Mouse (Mus musculus) A20 (cell line): ENCODE results near the gene Ahdc1.

Experiments used
- DNase-seq: peaks from one replicate; pipeline ENCODE4 v3.0.0-alpha.2; 2011; ENCODE audit warnings: low read depth, low spot score

The Ahdc1 gene

DNA sequence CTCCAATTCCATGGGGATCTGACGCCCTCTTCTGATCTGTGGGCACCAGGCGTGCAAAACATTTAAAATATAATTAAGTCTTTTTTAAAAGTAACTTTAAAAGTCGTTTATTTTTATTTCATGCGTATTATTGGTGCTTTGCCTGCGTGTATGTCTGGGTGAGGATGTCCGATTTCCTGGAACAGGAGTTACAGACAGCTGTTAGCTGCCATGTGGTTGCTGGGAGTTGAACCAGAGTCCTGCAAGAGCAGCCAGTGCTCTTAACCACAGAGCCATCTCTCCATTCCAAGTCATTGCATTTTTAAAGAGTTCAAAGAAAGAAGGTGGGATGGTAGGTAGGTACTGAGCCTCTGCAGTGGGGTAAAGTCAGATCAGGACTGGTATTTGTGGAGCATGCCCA, 43.5 kb downstream of the Ahdc1 start:
- DNase-seq, result no peak

DNA sequence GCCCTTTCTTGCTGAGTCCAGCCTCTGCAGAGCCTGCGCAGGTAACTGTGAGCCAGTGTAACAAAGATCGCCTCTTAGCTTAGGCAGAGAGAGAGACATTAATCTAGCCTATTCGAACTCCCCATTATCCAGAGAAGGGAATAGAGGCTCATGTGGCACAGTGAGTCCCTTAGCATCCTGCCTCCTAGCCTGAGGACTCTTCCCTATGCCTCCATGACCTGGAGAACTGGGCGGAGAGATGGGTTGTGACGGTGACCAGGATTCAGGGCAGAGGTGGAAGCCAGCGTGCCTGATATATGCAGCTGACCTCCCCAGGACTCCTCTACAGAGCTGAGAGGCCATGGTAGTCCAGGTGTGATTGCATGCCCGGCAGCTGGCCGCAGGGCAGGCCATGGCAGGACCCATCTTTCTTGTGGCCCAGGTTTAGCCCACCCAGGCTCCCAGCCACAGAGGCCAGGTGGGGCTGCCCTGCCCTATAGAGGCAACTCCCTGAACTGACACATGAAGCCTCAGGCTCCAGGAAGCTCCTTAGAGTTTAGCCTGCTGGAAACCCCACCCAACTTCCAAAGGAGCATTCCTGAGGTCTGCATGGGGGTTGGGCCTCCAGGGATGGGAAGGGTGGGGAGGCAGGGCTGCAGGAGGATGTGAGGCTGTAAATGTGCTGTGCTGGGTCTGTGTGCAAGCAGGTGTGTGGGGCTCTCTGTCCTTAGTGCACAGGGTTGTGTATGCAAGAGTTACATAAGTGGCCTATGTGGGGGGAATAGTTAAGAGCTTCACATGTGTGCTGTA, 44.3 kb downstream of the Ahdc1 start:
- no peak for DNase-seq

DNA sequence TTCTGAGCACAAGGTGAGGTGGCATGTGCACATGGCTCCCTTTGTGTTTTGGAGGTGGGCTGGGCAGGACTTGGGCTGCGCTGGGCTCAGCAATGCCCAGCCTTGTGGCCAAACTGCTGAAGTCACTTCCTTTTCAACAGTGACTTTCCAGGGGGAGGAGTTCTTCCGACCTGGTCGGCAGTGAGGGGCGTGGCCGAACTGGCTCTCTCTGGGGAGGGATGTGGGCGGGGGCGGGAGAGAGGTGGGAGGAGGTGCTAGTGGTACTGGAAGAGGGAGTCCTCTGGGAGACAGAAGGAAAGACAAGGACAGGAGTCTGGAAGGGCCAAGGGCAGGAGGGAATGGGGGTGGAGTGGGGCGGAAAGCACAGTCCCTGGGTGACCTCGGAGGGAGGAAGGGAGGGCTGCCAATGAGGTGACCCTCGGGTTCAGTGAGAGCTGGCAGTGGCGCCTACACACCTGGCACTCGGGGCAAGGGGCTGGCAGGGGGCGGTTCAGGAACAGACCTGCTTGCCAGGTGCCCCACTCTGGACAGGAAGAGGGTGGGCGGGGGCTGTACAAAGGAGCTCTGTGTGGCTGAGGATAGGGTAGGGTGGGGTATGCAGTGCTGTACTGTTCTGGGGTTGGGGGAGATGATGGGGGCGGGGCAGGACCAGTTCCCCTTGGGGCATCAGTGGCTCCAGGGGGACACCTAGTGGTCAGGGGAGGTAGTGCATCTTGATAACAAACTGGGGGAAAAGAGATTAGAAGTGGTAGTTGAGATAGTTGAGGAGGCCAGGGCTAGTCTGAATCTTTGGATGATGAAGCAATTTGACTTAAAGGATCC, 45.2 kb downstream of the Ahdc1 start:
- DNase-seq, result peak; percentile 73

DNA sequence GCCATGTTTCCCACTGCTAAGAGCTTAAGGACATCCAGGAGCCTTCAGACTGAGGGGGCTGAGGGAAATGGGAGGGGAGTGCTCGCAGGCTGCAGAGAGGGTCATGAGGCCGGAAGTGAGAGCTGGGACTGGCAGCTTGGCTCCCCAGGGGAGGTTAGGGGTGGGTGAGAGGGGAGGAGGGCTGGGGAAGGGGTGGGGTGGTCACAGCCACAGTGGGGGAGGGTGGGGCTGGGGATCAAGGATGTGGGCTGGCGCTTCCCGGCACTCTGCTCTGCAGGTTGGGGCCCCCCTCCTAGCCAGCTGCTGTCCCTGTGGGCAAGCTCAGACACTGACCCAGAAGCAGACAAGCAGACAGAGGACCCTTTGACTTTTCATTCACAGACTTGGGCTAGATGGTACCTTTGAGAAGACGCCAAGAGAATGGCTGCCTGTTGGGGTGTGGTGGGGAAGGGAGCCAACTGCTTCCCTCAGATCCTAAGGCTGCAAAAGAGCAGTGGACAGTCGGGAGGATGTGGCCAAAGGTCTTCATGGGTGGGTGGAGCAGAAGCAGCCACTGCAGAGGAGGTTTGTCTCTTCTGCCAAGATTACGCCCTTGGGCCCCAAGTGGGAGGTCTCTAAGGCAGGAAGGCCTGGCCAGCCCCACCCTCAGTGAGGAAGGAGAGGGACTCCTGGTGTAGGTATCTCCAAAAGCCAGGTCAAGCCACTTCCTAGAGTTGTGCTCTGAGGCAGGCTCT, 46.5 kb downstream of the Ahdc1 start:
- DNase-seq, result no peak

DNA sequence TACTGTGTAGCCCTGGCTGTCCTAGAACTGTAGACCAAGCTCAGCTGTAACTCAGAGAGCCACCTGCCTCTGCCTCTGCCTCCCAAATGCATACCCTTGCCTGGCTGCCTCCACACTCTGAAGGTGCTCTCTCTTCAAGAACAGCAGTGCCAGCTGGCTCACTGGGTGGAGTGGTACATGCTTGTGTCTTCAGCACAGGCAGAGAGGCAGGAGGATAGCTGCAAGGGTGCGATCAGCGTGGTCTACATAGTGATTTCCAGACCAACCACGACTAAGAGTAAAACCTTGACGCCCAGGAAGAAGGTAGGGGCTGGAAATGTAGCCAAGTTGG, 47.0 kb downstream of the Ahdc1 start:
- DNase-seq, result no peak

DNA sequence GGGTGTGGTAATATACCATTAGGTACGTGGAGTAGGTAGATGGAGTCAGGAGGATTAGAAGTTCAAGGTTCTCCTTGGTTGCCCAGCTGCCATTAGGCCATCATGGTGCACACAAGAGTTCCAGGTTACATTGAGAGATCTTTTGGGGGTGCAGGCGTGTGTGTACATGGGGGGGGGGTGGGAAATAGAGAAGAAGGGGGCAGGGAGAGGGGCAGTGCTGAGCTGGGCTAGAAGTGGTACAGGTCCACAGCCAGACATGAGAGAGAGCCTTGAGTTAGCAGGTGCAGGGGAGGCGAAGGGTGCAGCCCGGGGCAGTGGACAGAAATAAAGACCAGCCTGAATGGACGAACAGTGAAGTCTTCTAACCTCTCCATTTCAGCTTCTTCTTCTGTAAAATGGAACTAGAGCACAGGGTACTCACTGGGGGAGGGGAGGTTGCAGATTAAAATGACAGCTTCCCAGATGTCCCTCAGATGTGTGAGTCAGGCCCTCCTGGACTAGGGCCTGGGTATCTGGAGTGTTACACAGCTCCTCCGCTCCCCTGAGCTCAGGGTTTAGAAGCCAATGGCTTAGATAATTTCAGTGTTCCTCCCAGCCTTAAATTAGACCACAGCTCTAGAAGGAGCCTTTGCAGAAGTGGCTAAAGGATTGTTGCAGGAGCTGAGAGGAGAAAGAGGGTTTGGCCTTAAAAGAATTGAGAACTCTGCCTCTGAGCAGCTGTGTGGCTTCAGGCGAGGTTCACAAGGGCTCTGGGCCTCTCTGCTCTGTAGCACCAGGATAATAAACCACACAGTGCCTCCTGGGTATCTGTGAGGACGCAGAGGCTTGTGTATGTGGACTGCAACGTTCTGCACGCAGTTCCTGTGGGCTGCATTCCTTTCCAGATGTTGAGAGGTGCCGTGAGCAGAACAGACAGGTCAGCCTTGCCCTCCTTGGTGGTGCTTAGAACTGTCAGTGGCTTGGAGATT, 47.7 kb downstream of the Ahdc1 start:
- DNase-seq, result no peak

DNA sequence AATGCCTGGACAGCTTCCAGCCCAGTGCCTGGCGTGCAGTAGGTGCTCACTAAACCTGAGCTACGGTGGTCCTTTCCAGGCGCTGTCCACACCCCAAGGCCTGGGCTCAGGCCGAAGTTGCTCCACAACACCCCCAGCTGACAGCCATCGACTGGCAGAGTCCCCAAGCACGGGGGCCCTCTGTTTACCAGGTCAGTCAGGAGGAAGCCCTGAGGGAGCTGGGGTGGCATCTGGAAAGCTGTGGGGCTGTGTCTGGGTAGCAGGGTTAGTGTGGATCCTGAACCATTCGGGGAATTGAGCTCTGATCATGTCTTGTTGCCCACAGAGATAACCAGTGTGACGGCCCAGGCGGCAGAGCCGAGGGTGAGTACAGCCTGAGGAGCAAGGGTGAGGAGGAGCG, 49.6 kb downstream of the Ahdc1 start:
- no peak for DNase-seq

DNA sequence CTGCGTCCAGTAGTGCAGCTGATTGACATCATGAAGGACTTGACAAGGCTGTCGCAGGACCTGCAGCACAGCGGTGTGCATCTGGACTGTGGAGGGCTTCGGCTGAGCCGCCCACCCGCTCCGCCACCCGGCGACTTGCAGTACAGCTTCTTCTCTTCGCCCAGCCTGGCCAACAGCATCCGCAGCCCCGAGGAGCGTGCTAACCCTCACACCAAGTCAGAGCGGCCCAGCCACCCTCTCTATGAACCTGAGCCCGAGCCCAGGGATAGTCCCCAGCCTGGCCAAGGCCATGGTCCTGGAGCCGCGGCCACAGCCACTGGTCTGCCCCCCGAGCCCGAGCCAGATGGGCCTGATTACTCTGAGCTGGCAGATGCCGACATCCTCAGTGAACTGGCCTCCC, 50.7 kb downstream of the Ahdc1 start:
- DNase-seq, result no peak

DNA sequence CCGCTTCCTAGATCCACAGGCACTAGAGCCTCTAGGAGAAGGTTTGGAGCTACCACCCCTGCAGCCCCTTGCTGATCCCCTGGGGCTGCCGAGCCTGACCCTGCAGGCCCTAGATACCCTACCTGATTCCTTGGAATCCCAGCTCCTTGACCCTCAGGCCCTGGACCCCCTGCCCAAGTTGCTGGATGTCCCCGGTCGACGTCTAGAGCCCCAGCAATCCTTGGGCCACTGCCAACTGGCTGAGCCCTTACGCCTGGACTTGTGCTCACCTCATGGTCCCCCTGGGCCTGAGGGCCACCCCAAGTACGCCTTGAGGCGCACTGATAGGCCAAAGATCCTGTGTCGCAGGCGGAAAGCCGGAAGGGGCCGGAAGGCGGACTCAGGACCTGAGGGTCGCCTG, 51.2 kb downstream of the Ahdc1 start:
- no peak for DNase-seq

DNA sequence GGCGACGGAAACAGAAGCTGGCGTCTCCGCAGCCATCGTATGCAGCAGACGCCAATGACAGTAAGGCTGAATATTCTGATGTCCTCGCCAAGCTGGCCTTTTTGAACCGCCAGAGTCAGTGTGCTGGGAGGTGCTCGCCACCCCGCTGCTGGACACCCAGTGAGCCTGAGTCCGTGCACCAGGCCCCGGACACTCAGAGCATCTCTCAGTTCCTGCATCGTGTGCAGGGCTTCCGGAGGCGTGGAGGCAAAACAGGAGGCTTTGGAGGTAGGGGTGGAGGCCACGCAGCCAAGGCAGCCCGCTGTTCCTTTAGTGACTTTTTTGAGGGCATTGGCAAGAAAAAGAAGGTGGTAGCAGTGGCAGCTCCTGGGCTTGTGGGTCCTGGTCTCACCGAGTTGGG, 52.1 kb downstream of the Ahdc1 start:
- DNase-seq, result no peak

DNA sequence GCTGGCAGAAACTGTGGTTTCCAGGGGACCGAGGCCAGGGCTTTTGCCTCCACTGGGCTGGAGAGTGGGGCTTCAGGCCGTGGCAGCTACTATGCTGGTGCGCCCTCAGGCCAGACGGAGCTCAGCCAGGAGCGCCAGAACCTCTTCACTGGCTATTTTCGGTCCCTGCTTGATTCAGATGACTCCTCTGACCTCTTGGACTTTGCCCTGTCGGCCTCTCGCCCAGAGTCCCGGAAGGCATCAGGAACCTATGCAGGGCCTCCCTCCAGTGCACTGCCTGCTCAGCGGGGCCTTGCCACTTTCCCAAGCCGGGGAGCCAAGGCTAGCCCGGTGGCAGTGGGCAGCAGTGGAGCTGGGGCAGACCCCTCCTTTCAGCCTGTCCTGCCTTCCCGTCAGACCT, 52.7 kb downstream of the Ahdc1 start:
- DNase-seq, result no peak

DNA sequence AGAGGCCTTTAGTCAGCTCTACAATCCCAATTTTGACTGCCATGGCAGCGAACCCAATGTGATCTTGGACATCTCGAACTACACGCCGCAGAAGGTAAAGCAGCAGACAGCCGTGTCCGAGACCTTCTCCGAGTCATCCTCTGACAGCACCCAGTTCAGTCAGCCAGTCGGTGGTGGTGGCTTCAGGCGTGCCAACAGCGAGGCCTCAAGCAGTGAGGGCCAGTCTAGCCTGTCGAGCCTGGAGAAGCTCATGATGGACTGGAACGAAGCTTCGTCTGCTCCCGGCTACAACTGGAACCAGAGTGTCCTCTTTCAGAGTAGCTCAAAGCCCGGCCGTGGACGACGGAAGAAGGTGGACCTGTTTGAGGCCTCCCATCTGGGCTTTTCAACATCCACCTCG, 53.7 kb downstream of the Ahdc1 start:
- DNase-seq, result no peak

DNA sequence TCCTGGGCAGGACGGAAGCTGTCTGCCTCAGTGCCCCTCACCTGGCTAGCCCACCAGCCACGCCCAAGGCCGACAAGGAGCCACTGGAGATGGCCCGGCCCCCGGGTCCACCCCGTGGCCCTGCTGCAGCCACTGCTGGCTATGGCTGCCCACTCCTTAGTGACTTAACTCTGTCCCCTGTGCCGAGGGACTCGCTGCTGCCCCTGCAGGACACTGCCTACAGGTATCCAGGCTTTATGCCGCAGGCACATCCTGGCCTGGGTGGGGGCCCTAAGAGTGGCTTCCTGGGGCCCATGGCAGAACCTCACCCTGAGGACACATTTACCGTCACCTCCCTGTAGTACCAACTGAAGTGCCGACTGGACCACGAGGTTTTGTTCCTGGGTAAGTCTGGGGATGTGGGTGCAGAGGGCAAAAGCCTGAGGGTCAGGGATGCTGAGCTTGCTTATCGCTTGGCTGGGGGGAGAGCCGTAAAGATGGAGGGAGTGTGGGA, 54.9 kb downstream of the Ahdc1 start:
- DNase-seq, result no peak

DNA sequence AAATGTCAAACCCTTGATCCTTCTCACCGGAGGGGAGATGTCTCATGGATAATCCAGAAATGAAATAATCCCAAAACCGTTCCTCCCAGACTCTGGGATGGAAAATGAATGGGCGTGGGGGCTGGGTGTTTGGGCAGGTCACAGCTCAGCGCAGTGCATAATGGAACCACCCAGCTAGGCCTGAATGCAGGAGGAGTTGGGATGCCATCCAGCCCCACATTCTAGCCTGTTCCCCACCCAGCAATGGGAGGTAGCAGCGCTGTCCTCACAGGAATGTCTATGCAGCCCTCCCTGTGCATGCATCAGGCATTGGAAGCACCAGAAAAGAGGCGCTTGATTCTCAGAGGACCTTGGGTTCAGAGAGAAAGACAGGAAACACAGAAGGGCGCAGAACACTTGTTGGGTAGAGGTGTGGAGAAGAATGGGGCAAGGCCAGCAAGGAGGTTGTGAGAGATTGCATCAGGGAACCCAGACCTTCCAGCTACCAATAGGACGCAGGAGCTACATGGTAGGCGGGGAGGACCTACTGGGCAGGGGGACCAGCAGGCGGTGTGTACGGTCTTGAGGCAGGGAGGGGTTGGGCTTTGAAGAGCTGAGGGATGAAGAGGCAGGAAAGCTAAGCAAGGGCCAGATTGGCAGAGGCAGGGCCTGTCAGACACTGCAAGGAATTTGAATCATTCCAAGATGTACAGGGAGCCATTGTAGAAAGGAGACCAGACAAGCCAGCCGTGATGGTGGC, 57.5 kb downstream of the Ahdc1 start:
- DNase-seq, result no peak

DNA sequence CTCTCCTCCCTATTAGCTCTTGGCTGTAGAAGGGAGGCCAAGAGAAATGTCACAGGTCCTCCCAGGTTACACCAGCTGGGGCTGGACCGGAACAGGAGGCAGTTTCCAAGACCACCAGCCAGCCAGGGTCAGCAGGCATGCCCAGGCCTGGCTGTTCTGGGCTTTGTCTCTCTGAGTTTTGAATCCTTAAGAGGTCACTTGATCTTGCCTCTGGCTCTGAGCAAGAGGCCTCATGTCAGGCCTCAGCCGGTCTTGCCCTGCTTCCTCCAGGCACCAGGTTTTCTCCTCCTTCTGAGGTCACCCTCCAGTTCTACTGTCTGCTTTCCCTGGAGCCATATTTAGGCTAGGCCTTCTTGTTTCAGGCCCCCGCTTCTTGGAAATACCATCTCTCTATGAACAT, 59.3 kb downstream of the Ahdc1 start:
- no peak for DNase-seq

DNA sequence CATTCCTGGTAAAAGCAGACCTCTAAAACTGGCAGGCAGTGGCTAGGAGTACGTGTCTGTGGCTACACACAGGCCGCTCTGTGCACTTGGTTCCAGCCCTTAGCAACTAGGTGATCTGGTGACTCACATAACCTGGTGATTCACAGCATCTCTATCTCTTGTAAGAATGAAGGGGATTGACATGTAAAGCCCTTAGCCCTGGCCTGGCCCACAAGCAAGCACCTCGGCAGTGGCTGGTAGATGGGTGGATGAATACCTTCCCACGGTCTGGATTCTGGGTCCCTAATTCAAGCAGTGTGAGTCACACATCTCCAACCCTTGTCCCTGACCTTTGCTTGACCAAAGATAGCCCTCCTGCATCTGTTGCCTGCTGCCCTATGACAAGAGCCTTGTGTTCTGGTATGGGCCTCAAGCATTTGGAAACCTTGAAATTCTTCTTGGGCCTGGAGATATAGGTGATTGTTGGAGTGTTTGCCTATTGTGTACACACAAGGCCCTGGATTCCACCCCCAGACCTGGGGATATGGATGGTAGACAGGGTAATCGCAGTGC, 59.8 kb downstream of the Ahdc1 start:
- DNase-seq, result no peak

DNA sequence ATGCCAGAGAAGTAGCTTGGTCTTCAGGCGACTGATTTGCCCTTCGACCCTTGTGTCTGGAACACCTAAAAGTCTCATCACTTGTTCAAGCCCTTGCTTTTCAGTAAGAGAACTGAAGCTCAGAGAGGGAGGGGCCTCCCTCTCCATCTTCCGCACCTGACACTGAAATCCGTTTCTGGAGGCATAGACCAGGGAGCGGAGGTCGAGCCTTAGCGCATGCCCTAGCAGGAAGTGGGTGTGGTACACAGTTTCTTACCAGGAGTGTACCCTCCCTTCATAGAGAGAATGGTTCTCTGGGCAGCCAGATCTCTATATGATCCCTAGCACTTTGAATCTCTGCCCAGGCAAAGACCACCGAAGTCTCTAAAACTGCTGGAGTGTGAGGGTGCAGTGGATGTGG, 62.1 kb downstream of the Ahdc1 start:
- no peak for DNase-seq

DNA sequence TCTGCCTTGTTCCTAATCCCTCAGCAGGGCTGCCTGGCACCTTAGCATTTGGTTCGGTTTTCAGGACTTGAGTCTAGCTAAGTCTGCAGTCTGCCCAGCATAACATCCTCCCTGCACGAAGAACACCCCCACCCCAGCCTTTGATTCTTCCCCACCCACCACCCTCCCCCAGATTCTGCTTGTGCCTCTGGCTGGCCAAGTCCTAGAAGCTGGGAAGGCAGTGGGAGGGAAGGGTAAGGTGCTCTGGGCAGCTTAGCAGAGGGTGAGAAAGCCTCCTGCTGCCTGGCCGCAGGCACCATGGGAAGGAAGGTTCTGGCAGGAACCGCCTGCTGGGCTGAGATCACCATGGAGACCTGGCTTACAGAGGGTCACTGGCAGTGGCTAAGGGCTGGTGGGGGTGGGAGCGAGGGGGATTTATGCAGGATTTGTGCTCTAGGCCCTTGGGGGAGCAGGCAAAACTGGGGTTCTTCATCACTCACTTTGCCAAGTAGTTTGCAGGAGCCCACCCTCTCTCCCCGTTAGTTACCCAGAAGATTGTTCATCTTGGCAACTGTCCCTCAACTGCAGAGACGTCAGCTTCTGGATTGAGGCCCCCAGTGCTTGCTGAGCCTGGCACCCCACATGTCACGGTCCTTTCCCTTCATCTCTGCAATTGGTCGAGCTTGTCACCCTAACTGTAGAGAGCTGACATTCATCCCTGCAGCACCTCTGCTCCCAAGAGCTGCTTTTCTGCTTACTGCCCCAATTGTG, 63.2 kb downstream of the Ahdc1 start:
- no peak for DNase-seq

DNA sequence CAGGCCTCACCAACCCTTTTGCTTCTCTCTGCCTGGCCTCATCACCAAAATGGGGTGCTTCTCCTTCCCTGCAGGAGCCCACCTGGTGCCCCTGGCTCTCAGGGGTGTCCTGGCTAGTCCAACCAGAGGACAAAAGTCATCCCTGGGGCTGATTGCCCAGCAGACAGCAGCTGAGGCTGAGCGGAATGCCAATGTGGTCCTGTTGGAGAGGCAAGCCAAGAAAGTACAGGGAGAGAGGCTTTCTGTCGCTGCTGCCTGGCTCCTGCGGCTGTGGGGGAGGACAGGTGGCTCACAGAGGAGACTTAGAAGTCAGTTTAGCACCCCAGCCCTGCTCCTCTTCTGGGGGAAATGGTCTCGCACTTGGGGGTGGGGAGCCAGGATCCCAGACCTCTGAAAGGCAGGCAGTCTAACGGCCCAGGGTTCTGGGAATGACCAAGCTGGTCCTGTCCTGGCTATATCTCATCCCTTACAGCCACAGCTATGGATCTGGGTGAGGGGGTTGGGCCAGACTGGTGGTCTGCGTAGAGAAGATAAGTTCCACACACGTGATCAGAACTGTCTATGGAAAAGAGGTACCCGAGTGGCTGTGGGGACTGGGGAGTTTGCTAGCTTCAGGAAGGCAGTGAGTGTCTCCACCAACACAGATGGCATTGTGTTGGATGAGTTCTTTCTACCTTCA, 64.0 kb downstream of the Ahdc1 start:
- DNase-seq, result no peak
